Mouse (Mus musculus) Patski (cell line): ENCODE results near the gene Abraxas2. TPM values are rescaled to one million over a fixed set of nuclear protein-coding genes. Genes with fewer than 3 reads are reported as not detected.

Experiments
- ATAC-seq: fragments of 100-300 bp; one replicate; pipeline ENCODE4 v1.8.0; 2021
- CTCF ChIA-PET: fragments of 350-600 bp; sonication (Branson Sonifier 250); formaldehyde crosslinking; loops from one replicate; lab custom pipeline; 2022; ENCODE audit warnings: inconsistent platforms; lab: Charles Lee
- POLR2A ChIA-PET: fragments of 350-600 bp; sonication (Branson Sonifier 250); formaldehyde crosslinking; loops from one replicate; lab custom pipeline; 2022; ENCODE audit warnings: antibody characterized with exemption, inconsistent platforms; lab: Charles Lee
- DNase-seq: peaks from one replicate; pipeline ENCODE4 v3.0.0-alpha.2; 2011; ENCODE audit warnings: low read depth, low spot score
- H3K27me3 ChIP-seq: fragments of 371-371 bp; one replicate; pipeline ENCODE4 v1.5.1; 2021
- CTCF ChIP-seq: fragments of 100-300 bp; IDR thresholded peaks from one replicate; pipeline ENCODE4 v1.5.1; 2021
- in situ Hi-C: fragments of 300-500 bp; cut with MboI; formaldehyde crosslinking; loops from 3 replicates; pipeline ENCODE4 v1.11.1; 2018; ENCODE audit warnings: low pct_unique_long_range_greater_than_20kb, mixed read lengths
- polyA plus RNA-seq: library from polyadenylated mRNA; unstranded; gene quantifications from one replicate; pipeline ENCODE4 v1.2.3, GENCODE M21; 2021

Abraxas2 gene
- polyA plus RNA-seq, 1 experiment from 2014 or later = 40.5 TPM

DNA sequence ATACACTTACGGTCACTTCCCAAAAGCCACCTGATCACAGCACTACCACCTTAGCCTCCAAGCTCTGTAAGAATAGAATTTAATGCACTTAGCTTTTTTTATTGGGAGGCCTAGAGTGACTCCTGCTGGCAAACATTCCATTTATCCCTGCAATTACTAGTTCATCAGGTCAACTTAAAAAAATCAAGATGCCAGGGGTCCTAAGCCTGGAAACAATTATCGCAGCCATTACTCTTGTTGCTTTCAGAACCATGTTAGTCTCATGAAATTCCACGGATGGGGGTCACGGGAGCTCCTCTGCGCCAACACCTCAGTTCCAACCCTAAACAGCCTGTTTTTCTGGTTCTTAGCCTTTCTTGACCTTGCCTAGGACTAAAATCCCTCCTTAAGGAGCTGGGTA, 43.9 kb upstream of the Abraxas2 start:
- TF ChIP-seq CTCF = no peak
- ChIA-PET POLR2A (interaction anchor here (0.8 kb wide), 1 partner anchor 89 kb away, joined by 3 read pairs; no protein-coding TSS in a partner anchor), CTCF (interaction anchor here (0.9 to 1.9 kb wide), 8 partner anchors 33 to 159 kb away, joined by 3 to 6 read pairs (median 4); no protein-coding TSS in a partner anchor)
- ATAC-seq (no peak), DNase-seq (no peak)
- no peaks in the 10 kb centered on the region for H3K27me3 ChIP-seq
- in situ Hi-C loops = loop anchor here (10.0 kb wide), 1 partner anchor 240 kb away; the partner anchor contains the start of gene Oat

DNA sequence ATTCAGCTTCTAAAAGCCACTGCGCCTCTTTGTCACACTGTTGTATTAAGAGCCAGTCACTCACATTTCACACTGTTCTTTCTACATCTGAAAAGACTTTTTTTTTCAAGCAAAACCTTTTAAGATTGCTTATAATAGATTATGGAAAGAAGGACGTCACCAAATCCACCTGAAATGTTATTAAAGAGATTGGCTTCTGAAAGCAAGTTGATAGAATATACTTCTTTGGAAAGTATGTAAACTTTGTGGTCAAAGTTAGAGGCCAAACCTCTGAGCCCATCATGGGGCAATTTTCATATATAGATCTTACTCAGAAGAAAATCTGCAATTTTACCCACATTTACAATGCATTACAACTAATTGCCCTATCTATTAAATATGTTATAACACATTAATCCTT, 42.5 kb upstream of the Abraxas2 start:
- no peaks in the 10 kb centered on the region for H3K27me3 ChIP-seq
- POLR2A ChIA-PET = interaction anchor here (0.6 to 0.7 kb wide), 3 partner anchors 10 to 126 kb away, joined by 3 read pairs; no protein-coding TSS in a partner anchor
- CTCF ChIA-PET = interaction anchor here (0.8 to 1.6 kb wide), 2 partner anchors 10 to 160 kb away, joined by 3 to 6 read pairs; no protein-coding TSS in a partner anchor
- DNase-seq (no peak), ATAC-seq (no peak)
- TF ChIP-seq CTCF = no peak
- in situ Hi-C loops = loop anchor here (10.0 kb wide), 1 partner anchor 242 kb away; the partner anchor contains the start of gene Oat

DNA sequence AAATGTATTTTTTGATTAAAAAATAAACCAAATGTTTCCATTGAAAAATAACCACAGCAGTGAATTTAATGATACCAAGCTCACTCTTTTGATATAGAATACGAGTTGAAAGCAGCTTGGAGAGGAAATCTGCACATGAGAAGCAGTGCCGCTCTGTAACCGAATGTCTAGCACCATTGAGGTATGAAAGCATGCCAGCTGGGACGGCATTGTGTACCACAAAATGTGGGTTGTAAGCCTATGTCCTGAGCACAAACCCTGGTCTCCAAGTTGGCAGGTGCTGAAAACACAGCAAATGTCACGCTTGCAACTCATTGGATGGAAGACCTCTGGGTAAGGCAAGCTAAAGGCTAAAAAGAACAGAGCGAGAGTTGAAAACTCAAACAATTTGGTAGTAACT, 42.0 kb upstream of the Abraxas2 start:
- DNase-seq = no peak
- no peak for TF ChIP-seq CTCF
- in situ Hi-C loops = loop anchor here (10.0 kb wide), 1 partner anchor 242 kb away; the partner anchor contains the start of gene Oat
- no peak for ATAC-seq
- H3K27me3 ChIP-seq = no peaks in the 10 kb centered on the region
- POLR2A ChIA-PET = interaction anchor here (0.6 to 0.7 kb wide), 4 partner anchors 9 to 162 kb away, joined by 3 read pairs; no protein-coding TSS in a partner anchor
- CTCF ChIA-PET = interaction anchor here (0.8 kb wide), 1 partner anchor 10 kb away, joined by 3 read pairs; no protein-coding TSS in a partner anchor

GRCm38 (mm10) chr7:132820692-132821091, 38.3 kb upstream of the Abraxas2 start:
- H3K27me3 ChIP-seq = no peaks in the 10 kb centered on the region

DNA sequence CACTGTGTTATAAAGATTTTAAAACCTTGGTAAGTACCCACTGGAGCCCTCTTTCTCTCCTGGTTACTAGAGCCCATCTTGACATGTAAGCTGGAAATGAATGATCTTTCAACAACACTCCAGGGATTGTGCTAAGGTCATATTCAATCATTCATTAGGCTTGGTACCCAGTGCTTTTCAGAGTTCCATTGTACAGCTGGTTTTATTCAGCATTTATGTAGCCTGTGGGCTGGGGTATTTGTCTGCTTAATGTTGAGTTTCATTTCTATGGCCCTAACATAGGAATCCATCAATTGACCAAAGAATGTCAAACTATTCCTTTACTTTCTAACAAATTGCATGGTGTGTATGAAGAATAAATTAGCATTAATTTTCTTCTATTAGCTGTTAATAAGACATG, 35.2 kb upstream of the Abraxas2 start:
- in situ Hi-C loops = no loop called here
- H3K27me3 ChIP-seq = no peaks in the 10 kb centered on the region
- ATAC-seq (no peak), DNase-seq (no peak)
- CTCF ChIA-PET = interaction anchor here (1.1 to 1.5 kb wide), 2 partner anchors 13 to 25 kb away, joined by 3 to 4 read pairs; no protein-coding TSS in a partner anchor
- POLR2A ChIA-PET = no interaction called here
- no peak for TF ChIP-seq CTCF

More at GRCm38 (mm10) chr7:132820692-132821091, 38.3 kb upstream of the Abraxas2 start:
- ATAC-seq = no peak
- ChIA-PET CTCF (no interaction called here), POLR2A (no interaction called here)
- no peak for DNase-seq
- in situ Hi-C loops = no loop called here
- TF ChIP-seq CTCF = no peak

GRCm38 (mm10) chr7:132824346-132825022, 34.5 kb upstream of the Abraxas2 start:
- in situ Hi-C loops = no loop called here
- no peak for TF ChIP-seq CTCF
- ChIA-PET POLR2A (no interaction called here), CTCF (interaction anchor here (1.1 to 1.5 kb wide), 2 partner anchors 13 to 24 kb away, joined by 3 to 4 read pairs; no protein-coding TSS in a partner anchor)
- DNase-seq (no peak), ATAC-seq (no peak)
- no peaks in the 10 kb centered on the region for H3K27me3 ChIP-seq

DNA sequence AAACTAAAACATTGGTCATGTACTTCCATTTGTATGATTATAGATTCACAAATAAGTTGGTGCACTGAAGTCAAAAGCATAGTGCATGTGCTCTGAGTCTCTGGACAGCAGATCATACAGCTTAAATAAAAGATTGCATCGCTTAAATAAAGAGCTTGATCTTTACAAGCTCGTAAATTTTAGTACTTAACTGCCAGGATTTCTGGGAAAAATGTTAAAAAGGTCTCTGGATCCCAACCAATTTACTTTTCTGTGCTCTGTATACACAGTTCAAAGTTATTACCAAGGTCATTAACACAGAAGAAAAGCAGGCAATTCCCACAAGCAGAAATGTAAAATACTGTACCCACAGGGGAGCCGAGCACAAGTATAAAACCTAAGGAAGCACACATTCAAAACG, 28.1 kb upstream of the Abraxas2 start:
- no peaks in the 10 kb centered on the region for H3K27me3 ChIP-seq
- ATAC-seq = no peak
- POLR2A ChIA-PET = no interaction called here
- no peak for DNase-seq
- in situ Hi-C loops = no loop called here
- CTCF ChIA-PET = no interaction called here
- no peak for TF ChIP-seq CTCF

GRCm38 (mm10) chr7:132841287-132841686, 17.7 kb upstream of the Abraxas2 start:
- DNase-seq (no peak), ATAC-seq (no peak)
- ChIA-PET POLR2A (no interaction called here), CTCF (no interaction called here)
- no peak for TF ChIP-seq CTCF
- H3K27me3 ChIP-seq = no peaks in the 10 kb centered on the region
- in situ Hi-C loops = no loop called here

- in situ Hi-C loops = no loop called here
Observed at GRCm38 (mm10) chr7:132842455-132842854, 16.6 kb upstream of the Abraxas2 start.

GRCm38 (mm10) chr7:132843152-132843551, 15.9 kb upstream of the Abraxas2 start:
- ChIA-PET CTCF (interaction anchor here (1.5 kb wide), 1 partner anchor 8 kb away, joined by 3 read pairs; no protein-coding TSS in a partner anchor), POLR2A (no interaction called here)
- no peak for TF ChIP-seq CTCF
- no peaks in the 10 kb centered on the region for H3K27me3 ChIP-seq
- no peak for DNase-seq
- ATAC-seq = no peak
- in situ Hi-C loops = no loop called here

More at GRCm38 (mm10) chr7:132842455-132842854, 16.6 kb upstream of the Abraxas2 start:
- POLR2A ChIA-PET = no interaction called here
- H3K27me3 ChIP-seq = no peaks in the 10 kb centered on the region
- no peak for TF ChIP-seq CTCF
- CTCF ChIA-PET = interaction anchor here (1.5 kb wide), 1 partner anchor 9 kb away, joined by 3 read pairs; no protein-coding TSS in a partner anchor
- DNase-seq (peak; percentile 61), ATAC-seq (peak; percentile 54)
